Mouse (Mus musculus) kidney, adult 11 months (tissue): ENCODE results near the gene Srsf2.
"Not testable (repeated sequence)": the region's sequence is repeated elsewhere in the genome, so short reads cannot be mapped to it uniquely, and the experiment has no call there.

Experiments used
- DNase-seq: peaks from one replicate; pipeline ENCODE4 v3.0.0; 2022

The Srsf2 gene

GRCm38 (mm10) chr11:116826550-116827504, 26.1 kb downstream of the Srsf2 start:
- no peak for DNase-seq

- DNase-seq: no peak
Measured at GRCm38 (mm10) chr11:116825230-116825629, 27.7 kb downstream of the Srsf2 start.

- DNase-seq: not testable (repeated sequence)
Measured at GRCm38 (mm10) chr11:116823885-116824284, 29.0 kb downstream of the Srsf2 start.

GRCm38 (mm10) chr11:116823255-116823654, 29.6 kb downstream of the Srsf2 start:
- DNase-seq: no peak

- no peak for DNase-seq
Measured at GRCm38 (mm10) chr11:116822626-116823025, 30.3 kb downstream of the Srsf2 start.

GRCm38 (mm10) chr11:116822215-116822614, 30.7 kb downstream of the Srsf2 start:
- DNase-seq: no peak

GRCm38 (mm10) chr11:116821057-116821940, 31.6 kb downstream of the Srsf2 start:
- DNase-seq: no peak

- no peak for DNase-seq
Measured at GRCm38 (mm10) chr11:116819932-116820593, 32.8 kb downstream of the Srsf2 start.

- DNase-seq: no peak
Measured at GRCm38 (mm10) chr11:116818722-116819121, 34.2 kb downstream of the Srsf2 start.

GRCm38 (mm10) chr11:116817567-116817966, 35.3 kb downstream of the Srsf2 start:
- DNase-seq: no peak

GRCm38 (mm10) chr11:116816769-116817168, 36.1 kb downstream of the Srsf2 start:
- no peak for DNase-seq

- no peak for DNase-seq
Measured at GRCm38 (mm10) chr11:116814884-116815415, 37.9 kb downstream of the Srsf2 start.

GRCm38 (mm10) chr11:116814076-116814883, 38.6 kb downstream of the Srsf2 start:
- peak; percentile 63 for DNase-seq

GRCm38 (mm10) chr11:116813610-116814009, 39.3 kb downstream of the Srsf2 start:
- DNase-seq: no peak

GRCm38 (mm10) chr11:116812793-116813529, 39.9 kb downstream of the Srsf2 start:
- DNase-seq: no peak

GRCm38 (mm10) chr11:116810983-116811901, 41.7 kb downstream of the Srsf2 start:
- no peak for DNase-seq

GRCm38 (mm10) chr11:116810528-116810927, 42.4 kb downstream of the Srsf2 start:
- DNase-seq: no peak

- no peak for DNase-seq
Measured at GRCm38 (mm10) chr11:116809520-116809919, 43.4 kb downstream of the Srsf2 start.

- DNase-seq: no peak
Measured at GRCm38 (mm10) chr11:116808811-116809395, 44.0 kb downstream of the Srsf2 start.
